Mouse (Mus musculus): ENCODE results near the gene Ncor2. TPM values are rescaled to one million over a fixed set of nuclear protein-coding genes. Genes with fewer than 3 reads are reported as not detected.

Ncor2 gene
- total RNA-seq, 2 experiments from 2014 or later = 11.8 to 47.9 TPM

DNA sequence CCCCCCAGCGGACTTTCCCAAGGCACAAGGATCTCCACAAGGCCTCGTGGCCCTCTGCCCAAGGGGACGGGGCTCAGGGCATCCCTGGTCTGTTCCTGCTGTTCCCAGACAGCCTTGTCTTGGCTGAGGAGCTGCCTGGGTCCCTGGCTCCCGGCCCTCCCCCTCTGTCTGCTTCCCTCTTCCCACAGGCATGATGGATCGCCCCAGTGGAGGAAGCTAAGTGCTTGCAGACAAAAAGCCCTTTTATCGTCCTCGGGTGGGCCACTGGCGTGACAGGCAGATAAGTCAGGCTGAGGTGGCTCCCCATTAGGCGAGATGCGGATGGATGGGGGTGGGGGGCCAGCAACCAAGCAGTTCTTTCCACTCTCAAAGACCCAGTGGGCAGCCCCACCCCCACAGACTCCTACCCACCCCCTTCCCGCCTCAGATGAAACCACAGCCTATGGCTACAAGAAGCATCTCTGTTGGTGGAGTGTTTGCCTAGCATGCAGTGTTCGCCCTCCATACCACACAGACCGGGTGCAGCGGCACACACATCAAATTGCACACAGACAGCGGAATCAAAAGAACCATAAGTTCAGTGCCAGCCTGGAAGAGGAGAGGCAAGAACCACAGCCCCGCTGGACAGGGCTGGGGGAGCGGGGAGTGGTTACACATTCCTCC, 27.0 kb downstream of the Ncor2 start:
- no peak for ATAC-seq (replicated peaks; ENCODE audit: poor library complexity, severe bottlenecking)

DNA sequence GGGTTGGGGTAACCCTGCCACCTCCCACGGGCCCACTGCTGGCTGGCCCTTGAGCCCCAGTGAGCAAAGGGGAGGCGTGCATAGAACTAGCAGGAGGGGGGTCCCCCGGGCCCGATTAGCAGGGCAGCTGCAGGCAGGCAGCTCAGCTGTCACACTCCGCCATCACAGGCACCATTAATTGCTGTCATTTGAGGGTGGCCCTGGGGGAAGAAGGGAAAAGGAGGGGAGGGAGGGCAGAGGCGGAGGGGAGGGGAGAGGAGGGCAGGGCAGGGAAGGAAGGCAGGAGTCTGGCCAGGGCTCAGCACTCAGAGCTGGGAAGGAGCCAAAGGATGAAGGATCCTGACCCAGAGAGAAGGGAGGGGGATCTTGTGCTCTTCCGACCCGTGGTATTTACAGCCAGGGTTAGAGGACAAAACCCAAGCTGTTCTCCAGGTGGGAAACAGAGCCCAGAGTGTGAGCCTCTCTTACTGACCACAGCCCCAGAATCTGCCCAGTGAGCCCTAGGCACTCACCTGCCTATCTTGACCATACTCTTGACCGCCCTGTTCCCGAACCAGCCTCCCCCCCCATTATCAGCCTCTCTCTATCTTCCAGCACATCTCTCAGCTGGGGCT, 28.0 kb downstream of the Ncor2 start:
- ATAC-seq (replicated peaks; ENCODE audit: poor library complexity, severe bottlenecking) = no peak

DNA sequence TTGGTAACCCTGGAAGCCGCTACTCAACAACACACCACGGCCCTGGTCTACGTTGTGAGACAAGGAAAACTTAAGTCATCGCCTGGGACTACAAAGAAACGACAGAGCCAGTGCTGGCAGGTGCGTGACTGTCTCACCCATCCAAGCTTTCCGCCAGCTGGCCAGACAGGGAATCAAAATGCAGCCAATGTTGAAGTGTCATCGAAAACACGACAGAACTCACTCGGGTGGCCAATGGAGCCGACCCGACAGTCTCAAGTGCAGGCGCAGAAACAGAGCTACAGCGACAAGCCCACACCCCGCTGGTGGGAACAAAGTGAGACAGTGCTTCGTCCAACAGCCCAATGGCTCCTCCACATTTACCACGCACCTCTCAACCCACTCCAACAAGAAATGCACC, 29.9 kb downstream of the Ncor2 start:
- ATAC-seq (replicated peaks; ENCODE audit: poor library complexity, severe bottlenecking) = no peak

DNA sequence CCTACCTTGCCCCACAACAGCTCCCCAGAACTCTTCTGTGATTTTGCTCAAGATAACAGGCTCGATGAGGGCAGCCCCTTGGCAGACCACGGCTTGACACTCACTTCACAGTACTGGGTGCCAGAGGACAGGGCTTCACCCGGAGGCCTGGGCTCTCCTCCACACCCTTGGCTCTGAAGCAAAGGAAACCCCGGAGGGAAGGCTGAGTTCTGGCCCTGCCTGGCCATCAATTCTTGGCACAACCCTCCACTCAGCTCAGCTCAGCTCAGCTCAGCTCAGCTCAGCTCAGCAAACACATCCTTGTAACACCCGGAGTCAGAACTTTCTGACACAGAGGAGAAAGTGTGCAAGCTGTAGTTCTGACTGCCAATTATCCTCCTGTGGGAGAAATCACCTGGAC, 30.3 kb downstream of the Ncor2 start:
- ATAC-seq (replicated peaks; ENCODE audit: poor library complexity, severe bottlenecking) = no peak

DNA sequence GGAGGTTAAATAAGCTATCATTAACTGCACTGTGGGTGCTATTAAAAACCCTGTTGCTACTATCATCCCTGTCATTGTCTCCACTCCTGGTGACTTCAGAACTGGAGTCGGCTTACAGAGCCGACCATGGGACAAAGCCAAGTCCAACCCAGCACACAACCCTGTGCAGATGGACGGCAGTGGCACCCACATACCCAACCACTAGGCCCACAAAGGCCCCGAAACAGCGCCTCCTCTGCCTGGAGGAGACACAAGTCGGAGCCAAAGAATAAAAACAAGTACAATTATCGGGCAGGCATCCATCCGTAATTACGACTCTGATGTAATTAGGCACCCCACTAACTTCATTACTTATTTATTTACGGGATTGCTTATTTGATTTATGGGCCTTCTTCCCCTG, 30.8 kb downstream of the Ncor2 start:
- ATAC-seq (replicated peaks; ENCODE audit: poor library complexity, severe bottlenecking) = no peak

- ATAC-seq (replicated peaks; ENCODE audit: poor library complexity, severe bottlenecking) = no peak
Measured at GRCm38 (mm10) chr5:125147124-125147523, 31.9 kb downstream of the Ncor2 start.

DNA sequence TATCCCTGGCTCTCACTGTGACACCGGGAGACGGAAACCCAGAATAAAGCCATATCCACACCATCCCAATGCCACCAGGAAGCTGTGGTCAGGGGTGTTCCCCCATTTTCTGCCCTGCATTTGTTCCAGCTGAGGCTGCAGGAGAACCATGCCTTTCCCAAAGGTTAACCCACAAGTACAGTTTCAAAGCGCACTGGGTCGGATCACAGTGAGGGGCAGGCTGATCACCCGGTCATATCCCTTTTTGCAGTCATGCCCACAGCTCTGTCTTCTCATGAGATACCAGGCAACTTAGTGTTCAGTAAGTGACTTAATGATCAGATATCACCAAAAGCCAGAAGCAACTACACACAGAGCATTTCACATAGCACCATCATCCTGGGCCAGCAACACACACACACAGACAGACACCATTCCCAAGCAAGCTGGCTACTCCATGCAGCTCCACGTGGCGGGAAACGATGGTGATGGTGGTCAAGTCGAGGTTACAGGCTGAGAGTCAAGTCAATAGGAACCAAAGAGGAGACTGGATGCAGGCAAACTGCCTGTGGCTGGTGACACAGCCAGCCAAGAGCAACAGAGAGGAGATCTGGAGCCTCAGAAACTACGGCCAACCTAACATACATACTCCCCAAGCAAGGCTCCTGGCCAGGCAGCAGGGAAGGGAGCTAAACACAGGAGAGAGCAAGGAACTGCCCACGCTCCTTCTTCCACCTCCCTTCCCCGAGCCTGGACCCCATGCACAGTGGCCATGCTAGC, 35.7 kb downstream of the Ncor2 start:
- ATAC-seq (replicated peaks; ENCODE audit: poor library complexity, severe bottlenecking) = no peak

DNA sequence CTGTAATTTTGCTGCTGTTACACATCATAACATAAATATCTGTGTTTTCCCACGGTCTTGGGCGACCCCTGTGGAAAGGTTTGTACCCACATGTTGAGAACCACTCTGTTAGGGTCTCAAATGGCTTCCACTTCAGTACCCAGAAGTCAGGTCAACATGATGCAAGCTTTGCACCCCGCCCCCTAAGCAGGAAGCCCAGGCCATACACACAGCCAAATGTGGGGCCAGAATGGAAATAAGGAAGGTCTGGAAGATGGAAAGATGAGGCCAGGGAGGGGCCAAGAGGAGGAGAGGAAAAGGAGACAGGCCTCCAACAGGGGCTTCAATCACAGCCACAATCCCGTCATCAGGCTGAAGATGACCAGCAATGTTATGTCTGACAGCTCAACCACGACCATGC, 37.1 kb downstream of the Ncor2 start:
- ATAC-seq (replicated peaks; ENCODE audit: poor library complexity, severe bottlenecking) = peak; percentile 28

DNA sequence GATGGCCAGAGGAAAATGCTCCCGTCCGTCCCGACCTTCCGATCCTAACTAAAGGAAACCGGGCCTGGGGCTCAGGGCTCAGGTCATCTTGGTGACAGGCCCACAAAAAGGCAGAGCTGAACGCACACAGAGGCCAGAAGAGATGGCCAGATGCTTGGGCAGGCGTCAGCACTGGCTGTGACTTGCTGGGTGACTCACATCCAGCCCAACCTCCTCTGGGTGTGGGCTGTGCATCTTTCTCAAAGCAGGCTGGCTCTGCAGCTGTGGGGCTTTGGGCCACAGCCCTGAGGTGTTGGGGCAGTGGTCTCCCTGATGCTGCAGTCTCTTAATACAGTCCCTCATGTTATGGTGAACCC, 37.5 kb downstream of the Ncor2 start:
- ATAC-seq (replicated peaks; ENCODE audit: poor library complexity, severe bottlenecking) = peak; percentile 43; the same call in 1 of the 2 replicates

DNA sequence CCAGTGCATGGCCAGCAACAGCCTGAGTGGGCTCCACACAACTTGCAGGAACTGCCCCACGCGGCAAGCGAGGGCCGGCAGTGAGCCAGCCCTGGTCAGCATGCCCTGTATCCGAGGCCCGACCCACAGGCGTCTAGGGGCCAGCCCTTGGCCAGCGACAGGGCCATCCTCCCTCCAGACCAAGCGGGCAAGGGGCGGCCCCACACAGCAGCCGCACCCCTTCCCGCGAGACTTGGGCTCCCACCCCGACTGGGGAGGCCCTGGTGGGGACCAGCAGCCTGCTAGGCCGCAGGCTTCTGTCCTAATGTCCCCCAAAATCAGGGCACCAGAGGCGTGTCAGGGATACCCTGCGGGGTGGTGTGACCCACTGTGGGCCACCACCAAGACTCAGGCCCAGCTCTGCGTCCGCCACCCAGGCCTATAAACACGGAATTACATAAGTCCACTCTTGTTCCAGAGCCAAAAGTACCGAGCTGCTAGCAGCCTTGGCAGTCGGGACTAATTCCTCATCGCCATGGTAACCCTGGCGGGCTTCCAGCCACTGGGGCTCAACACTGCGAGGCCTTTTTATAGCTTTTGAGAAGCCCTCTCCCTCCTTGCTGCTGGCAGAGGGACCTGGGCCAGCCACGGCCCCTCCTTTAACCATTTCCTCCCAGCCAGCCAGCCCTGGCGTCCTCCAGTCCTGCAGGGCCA, 38.0 kb downstream of the Ncor2 start:
- ATAC-seq (replicated peaks; ENCODE audit: poor library complexity, severe bottlenecking) = peak; percentile 48

DNA sequence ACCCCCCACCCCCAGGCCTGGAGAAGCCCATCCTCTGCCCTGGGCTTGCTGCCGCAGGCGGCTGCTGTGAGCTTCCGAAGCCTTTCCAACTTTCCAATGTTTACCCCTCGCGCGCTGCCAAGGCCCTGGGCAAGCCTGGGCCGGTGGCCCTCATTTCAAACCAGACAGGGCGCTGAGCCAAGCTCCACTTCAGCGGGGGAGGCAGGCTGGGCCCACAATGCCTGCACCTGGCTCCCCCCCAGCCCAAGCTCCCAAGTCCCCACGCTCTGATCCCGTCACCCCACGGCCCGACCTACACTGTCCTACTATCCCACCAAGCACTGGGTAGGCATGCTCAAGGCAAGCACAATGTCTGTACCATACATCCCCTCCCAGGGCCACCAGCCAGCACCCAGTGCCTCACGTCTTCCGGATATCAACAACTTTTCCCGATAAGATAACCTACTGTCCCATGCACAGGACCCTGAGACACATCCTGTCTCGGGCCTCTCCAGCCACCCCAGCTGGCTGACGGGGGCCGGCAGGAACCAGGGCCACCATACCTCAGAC, 38.8 kb downstream of the Ncor2 start:
- ATAC-seq (replicated peaks; ENCODE audit: poor library complexity, severe bottlenecking) = no peak

GRCm38 (mm10) chr5:125139669-125140068, 39.4 kb downstream of the Ncor2 start:
- no peak for ATAC-seq (replicated peaks; ENCODE audit: poor library complexity, severe bottlenecking)

DNA sequence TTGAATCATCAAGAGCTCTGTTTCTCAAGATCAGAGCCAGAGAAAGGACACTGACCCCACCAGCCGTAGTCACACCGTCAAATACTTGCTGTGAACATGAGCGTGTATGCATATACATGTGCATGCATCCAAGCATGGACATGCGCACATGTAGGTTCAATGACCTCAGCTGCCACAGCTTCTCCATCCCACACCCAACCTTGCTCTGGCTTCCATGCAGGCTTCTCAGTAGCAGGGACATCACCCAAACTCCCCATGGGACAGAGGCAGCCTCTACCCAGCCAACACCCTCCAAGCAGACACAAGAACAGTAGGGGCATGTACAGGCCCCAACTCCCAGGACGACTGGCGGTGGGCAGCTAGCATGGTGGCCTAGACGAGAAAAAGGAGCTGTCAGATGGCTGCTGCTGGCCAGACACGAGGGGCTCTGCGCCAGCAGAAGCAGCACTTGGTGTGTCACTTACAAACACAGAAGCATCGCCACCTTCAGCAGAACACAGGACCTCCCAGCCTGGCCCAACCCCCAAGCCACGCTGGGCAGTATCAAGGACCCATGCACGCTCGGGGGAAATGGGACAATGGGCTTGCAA, 40.1 kb downstream of the Ncor2 start:
- ATAC-seq (replicated peaks; ENCODE audit: poor library complexity, severe bottlenecking) = no peak

DNA sequence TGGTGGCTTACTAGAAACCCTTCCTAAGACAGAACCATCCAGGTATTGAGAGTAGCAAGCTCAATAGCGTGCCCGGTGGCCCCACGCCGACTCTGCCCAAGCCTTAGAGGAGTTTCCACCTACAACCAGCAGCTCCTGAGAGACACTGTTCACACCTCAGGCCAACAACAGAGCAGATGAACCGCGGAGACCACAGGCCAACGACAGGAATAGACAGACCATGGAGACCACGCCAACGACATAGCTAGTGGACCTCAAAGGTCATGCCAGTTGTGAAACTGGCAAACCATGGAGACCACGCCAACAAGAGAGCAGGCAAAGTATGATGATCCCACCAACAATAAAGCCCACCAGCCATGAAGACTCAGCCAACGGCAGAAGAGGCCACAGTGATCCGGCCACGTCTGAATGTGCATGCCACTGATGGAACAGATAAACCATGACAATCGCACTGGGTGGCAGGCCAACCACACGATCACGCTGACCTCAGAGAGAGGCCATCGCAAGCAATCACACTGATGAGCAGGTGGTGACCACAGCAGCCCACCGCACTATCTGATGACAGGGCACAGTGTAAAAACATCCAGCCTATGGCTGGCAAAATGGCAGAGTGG, 41.2 kb downstream of the Ncor2 start:
- ATAC-seq (replicated peaks; ENCODE audit: poor library complexity, severe bottlenecking) = no peak

- ATAC-seq (replicated peaks; ENCODE audit: poor library complexity, severe bottlenecking) = no peak
Measured at GRCm38 (mm10) chr5:125136996-125137671, 41.9 kb downstream of the Ncor2 start.

- ATAC-seq (replicated peaks; ENCODE audit: poor library complexity, severe bottlenecking) = no peak
Measured at GRCm38 (mm10) chr5:125136296-125136995, 42.6 kb downstream of the Ncor2 start.

DNA sequence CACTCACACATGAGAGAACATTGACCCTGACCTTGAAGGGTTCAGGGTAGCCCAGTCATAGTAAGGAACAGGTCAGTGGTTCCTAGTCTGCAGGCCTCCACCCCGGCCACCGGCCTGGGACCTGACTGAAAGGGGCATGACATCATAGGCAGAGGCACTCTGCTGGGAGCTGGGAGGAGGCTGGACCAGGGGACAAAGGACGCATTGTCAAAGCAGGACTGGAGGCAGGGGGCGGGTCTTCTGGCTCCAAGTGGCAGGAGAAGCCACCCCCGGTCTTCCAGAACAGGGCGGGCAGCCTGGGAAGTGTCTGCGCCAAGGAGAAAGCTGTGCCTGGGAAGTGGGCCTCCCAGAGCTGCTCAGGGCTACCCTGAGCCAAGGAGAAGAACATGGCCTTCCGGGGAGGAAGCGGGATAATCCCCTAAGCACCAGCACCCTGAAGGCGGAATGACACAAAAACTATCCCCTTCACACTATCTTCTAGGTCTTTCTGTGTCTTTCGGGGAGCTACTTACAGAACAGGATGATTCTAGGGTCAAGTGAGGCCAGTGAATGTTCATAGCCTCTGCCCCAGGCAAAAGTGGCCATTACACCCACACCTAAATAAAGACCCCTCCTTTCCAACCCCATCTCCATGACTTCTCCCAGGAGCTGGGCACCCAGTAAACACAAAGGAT, 44.1 kb downstream of the Ncor2 start:
- ATAC-seq (replicated peaks; ENCODE audit: poor library complexity, severe bottlenecking) = no peak

GRCm38 (mm10) chr5:125134391-125134790, 44.6 kb downstream of the Ncor2 start:
- ATAC-seq (replicated peaks; ENCODE audit: poor library complexity, severe bottlenecking) = no peak
